Mouse (Mus musculus) heart, postnatal 10 days (tissue): Measurements from ENCODE around the gene Acot8. TPM values are rescaled to one million over a fixed set of nuclear protein-coding genes. Genes with fewer than 3 reads are reported as not detected.

Experiments
- DNase-seq, 2 experiments: peaks; one replicate each; pipeline ENCODE4 v3.0.0; 2021
- intact Hi-C: fragments of 180-260 bp; cut with DNase I; formaldehyde crosslinking; loops from one replicate; pipeline ENCODE4 v1.15.1; 2025
- total RNA-seq, 2 experiments: library from RNA; stranded (reverse); gene quantifications; 2 replicates each; pipeline ENCODE4 v1.2.3; 2021

Gene Acot8
- total RNA-seq: 10 to 100 TPM; 12.6 to 13.4 TPM

GRCm38 (mm10) chr2:164804533-164805331 lies at the start of gene Acot8, which contains the start of gene Zswim3:
Gene Acot8 (minus strand): TSS chr2:164804882.
Gene Zswim3 (plus strand): TSS chr2:164805098.
- peak; percentile 99 for DNase-seq
- intact Hi-C loops: no loop called here

- intact Hi-C loops: no loop called here
- no peak for DNase-seq
Observed at GRCm38 (mm10) chr2:164850061-164850460, 45.4 kb upstream of the Acot8 start.

- DNase-seq: peak in 1 of 2 experiments; percentile 27
- intact Hi-C loops: no loop called here
Observed at GRCm38 (mm10) chr2:164845782-164846181, 41.1 kb upstream of the Acot8 start.

GRCm38 (mm10) chr2:164835164-164835563 lies 30.5 kb upstream of the Acot8 start:
- intact Hi-C loops: no loop called here
- no peak for DNase-seq

- intact Hi-C loops: loop anchor here (5.0 kb wide), 1 partner anchor 63 kb away; no protein-coding TSS in a partner anchor
- peak; percentile 37 to 41 for DNase-seq
Observed at GRCm38 (mm10) chr2:164834531-164834930, 29.8 kb upstream of the Acot8 start.

- peak; percentile 95 to 96 for DNase-seq
- intact Hi-C loops: loop anchor here (1.0 to 5.0 kb wide), 3 partner anchors 46 to 77 kb away; partner anchors contain the start of genes Pcif1 and Zfp335
Observed at GRCm38 (mm10) chr2:164833314-164833959, 28.8 kb upstream of the Acot8 start, which contains the start of gene Neurl2. Gene Neurl2 (minus strand): TSS chr2:164833456.

- peak; percentile 87 to 88 for DNase-seq
Observed at GRCm38 (mm10) chr2:164832748-164833301, 28.1 kb upstream of the Acot8 start, which contains the start of gene Ctsa. Gene Ctsa (plus strand): TSS chr2:164832873.

GRCm38 (mm10) chr2:164832032-164832747 lies 27.5 kb upstream of the Acot8 start:
- DNase-seq: peak in 1 of 2 experiments; percentile 26
- intact Hi-C loops: loop anchor here (2.0 to 5.0 kb wide), 2 partner anchors 65 to 79 kb away; partner anchors contain the start of gene Zfp335

More at GRCm38 (mm10) chr2:164832748-164833301, 28.1 kb upstream of the Acot8 start, which contains the start of gene Ctsa:
- intact Hi-C loops: loop anchor here (1.0 to 5.0 kb wide), 3 partner anchors 46 to 78 kb away; partner anchors contain the start of genes Pcif1 and Zfp335

- DNase-seq: no peak
- intact Hi-C loops: loop anchor here (5.0 kb wide), 1 partner anchor 66 kb away; no protein-coding TSS in a partner anchor
Observed at GRCm38 (mm10) chr2:164831029-164831428, 26.3 kb upstream of the Acot8 start.

- no peak for DNase-seq
- intact Hi-C loops: no loop called here
Observed at GRCm38 (mm10) chr2:164829090-164829489, 24.4 kb upstream of the Acot8 start.

GRCm38 (mm10) chr2:164828437-164828836 lies 23.8 kb upstream of the Acot8 start, which contains the start of gene Spata25:
Gene Spata25 (minus strand): TSS chr2:164828537.
- intact Hi-C loops: no loop called here
- DNase-seq: no peak

GRCm38 (mm10) chr2:164827146-164827850 lies 22.6 kb upstream of the Acot8 start:
- no peak for DNase-seq
- intact Hi-C loops: no loop called here

- no peak for DNase-seq
- intact Hi-C loops: no loop called here
Observed at GRCm38 (mm10) chr2:164825521-164825920, 20.8 kb upstream of the Acot8 start.

- intact Hi-C loops: loop anchor here (5.0 kb wide), 1 partner anchor 208 kb away; the partner anchor contains the start of gene Ncoa5
Observed at GRCm38 (mm10) chr2:164823969-164824368, 19.3 kb upstream of the Acot8 start.

GRCm38 (mm10) chr2:164823181-164823585 lies 18.5 kb upstream of the Acot8 start:
- no peak for DNase-seq
- intact Hi-C loops: loop anchor here (5.0 kb wide), 1 partner anchor 209 kb away; the partner anchor contains the start of gene Ncoa5

More at GRCm38 (mm10) chr2:164823969-164824368, 19.3 kb upstream of the Acot8 start:
- DNase-seq: no peak

GRCm38 (mm10) chr2:164822636-164823165 lies 18.0 kb upstream of the Acot8 start, which contains the start of gene Zswim1:
Gene Zswim1 (plus strand): TSS chr2:164822686.
- intact Hi-C loops: loop anchor here (5.0 kb wide), 1 partner anchor 210 kb away; the partner anchor contains the start of gene Ncoa5
- DNase-seq: peak; percentile 100

GRCm38 (mm10) chr2:164821060-164821459 lies 16.4 kb upstream of the Acot8 start:
- DNase-seq: no peak
- intact Hi-C loops: loop anchor here (5.0 kb wide), 1 partner anchor 211 kb away; the partner anchor contains the start of gene Ncoa5

- intact Hi-C loops: no loop called here
- DNase-seq: no peak
Observed at GRCm38 (mm10) chr2:164817703-164818102, 13.0 kb upstream of the Acot8 start.

- DNase-seq: no peak
- intact Hi-C loops: no loop called here
Observed at GRCm38 (mm10) chr2:164817206-164817605, 12.5 kb upstream of the Acot8 start.
